Mouse (Mus musculus) lung, postnatal 14 days (tissue): ENCODE measurements around the gene Ift81.
"Not testable (repeated sequence)": the region's sequence is repeated elsewhere in the genome, so short reads cannot be mapped to it uniquely, and the experiment has no call there.

ENCODE experiments used
- DNase-seq: peaks from one replicate; pipeline ENCODE4 v3.0.0; 2021

The Ift81 gene

GRCm38 (mm10) chr5:122613908-122614732 lies at the start of gene Ift81:
Ift81 (minus strand) TSS chr5:122614518.
- DNase-seq: peak; percentile 97

GRCm38 (mm10) chr5:122662501-122662900 lies 48.2 kb upstream of the Ift81 start:
- no peak for DNase-seq

- DNase-seq: no peak
Observed at GRCm38 (mm10) chr5:122656808-122657207, 42.5 kb upstream of the Ift81 start.

GRCm38 (mm10) chr5:122654268-122654573 lies 39.9 kb upstream of the Ift81 start:
- no peak for DNase-seq

GRCm38 (mm10) chr5:122653446-122654267 lies 39.3 kb upstream of the Ift81 start:
- no peak for DNase-seq

GRCm38 (mm10) chr5:122653112-122653445 lies 38.8 kb upstream of the Ift81 start:
- no peak for DNase-seq

- no peak for DNase-seq
Observed at GRCm38 (mm10) chr5:122652506-122652905, 38.2 kb upstream of the Ift81 start.

GRCm38 (mm10) chr5:122650100-122650499 lies 35.8 kb upstream of the Ift81 start:
- no peak for DNase-seq

- DNase-seq: no peak
Observed at GRCm38 (mm10) chr5:122649264-122649663, 34.9 kb upstream of the Ift81 start.

- not testable (repeated sequence) for DNase-seq
Observed at GRCm38 (mm10) chr5:122647952-122648374, 33.6 kb upstream of the Ift81 start.

GRCm38 (mm10) chr5:122647256-122647924 lies 33.1 kb upstream of the Ift81 start:
- DNase-seq: no peak

GRCm38 (mm10) chr5:122646050-122646449 lies 31.7 kb upstream of the Ift81 start:
- DNase-seq: no peak

GRCm38 (mm10) chr5:122645290-122645689 lies 31.0 kb upstream of the Ift81 start:
- no peak for DNase-seq

- peak; percentile 48 for DNase-seq
Observed at GRCm38 (mm10) chr5:122644111-122644607, 29.8 kb upstream of the Ift81 start.

GRCm38 (mm10) chr5:122643701-122644100 lies 29.4 kb upstream of the Ift81 start, which contains the start of gene P2rx7:
P2rx7 (plus strand) TSS chr5:122643911.
- peak; percentile 75 for DNase-seq

- DNase-seq: no peak
Observed at GRCm38 (mm10) chr5:122639986-122640385, 25.7 kb upstream of the Ift81 start.

GRCm38 (mm10) chr5:122639517-122639916 lies 25.2 kb upstream of the Ift81 start:
- DNase-seq: no peak

- DNase-seq: no peak
Observed at GRCm38 (mm10) chr5:122638296-122638695, 24.0 kb upstream of the Ift81 start.

GRCm38 (mm10) chr5:122636958-122637357 lies 22.6 kb upstream of the Ift81 start:
- DNase-seq: no peak

GRCm38 (mm10) chr5:122636308-122636707 lies 22.0 kb upstream of the Ift81 start:
- no peak for DNase-seq

GRCm38 (mm10) chr5:122635228-122635627 lies 20.9 kb upstream of the Ift81 start:
- DNase-seq: no peak

- peak; percentile 95 for DNase-seq
Observed at GRCm38 (mm10) chr5:122627243-122627642, 12.9 kb upstream of the Ift81 start.

- DNase-seq: no peak
Observed at GRCm38 (mm10) chr5:122625565-122626252, 11.4 kb upstream of the Ift81 start.
